9 mouse cellular contexts compared by ENCODE assay signal in the genomic region with DNA sequence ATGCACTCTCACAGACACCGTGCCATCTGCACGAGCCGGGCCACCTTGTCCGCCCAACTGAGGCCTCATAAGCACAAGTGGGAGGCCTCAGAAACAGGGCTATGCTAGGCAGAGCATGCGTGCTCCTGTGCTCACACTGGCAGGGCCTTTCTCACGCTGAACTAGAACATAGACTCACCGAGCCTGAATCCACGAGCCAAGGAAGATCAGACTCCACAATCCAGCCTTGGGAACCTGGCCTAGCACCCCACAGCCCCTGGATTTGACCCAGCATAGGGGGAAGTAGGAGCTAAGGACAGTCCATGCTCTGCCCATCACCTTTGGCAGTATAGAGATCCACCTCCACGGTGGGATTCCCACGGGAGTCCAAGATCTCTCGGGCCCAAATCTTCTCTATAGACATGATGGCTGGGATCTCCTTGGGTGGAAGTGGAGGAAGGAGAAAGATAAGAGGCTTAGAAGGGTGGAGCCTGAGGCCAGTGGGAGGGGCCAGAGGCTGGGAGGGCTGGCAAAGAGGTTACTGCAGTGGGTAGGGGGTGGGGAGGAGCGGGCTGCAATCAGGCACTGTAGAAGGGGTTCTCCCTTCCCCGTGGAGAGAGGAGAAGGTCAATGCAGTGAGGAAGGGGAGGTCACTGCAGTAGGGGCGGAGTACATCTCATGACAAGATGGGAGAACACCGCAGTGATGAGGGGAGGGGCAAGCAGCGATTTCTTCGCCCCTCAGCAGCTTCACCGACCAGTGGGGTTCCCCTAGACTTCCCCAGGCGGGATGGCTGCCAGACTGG. TPM values are rescaled to one million over a fixed set of nuclear protein-coding genes. Genes with fewer than 3 reads are reported as not detected.
DNase-seq lines count a peak whose midpoint lies in the region; ATAC-seq lines count a peak whose summit lies in the region.
"Had no signal": no experiment of that assay in that cellular context is flagged by ENCODE, and none has a peak within 500 bp of the region (broad histone marks: within the 10 kb centered on the region; RNA-seq: fewer than 3 reads in every experiment).

No protein-coding gene starts in this region.

- peak overlapping the region; percentile 71 for H3K4me2 ChIP-seq in hindbrain, embryonic 14.5 days (replicated peaks)

- peak; percentile 50 to 53 for DNase-seq in kidney, postnatal 4 days
- no peak for DNase-seq in kidney, adult 18-20 months
- DNase-seq in MEL-GATA-1-ER (ENCODE audit: extremely low read depth, low read depth) = peak; percentile 66
- peak; percentile 72 to 77 for DNase-seq in cerebellum, postnatal 14 days
- no peak for DNase-seq in hindbrain, embryonic 14.5 days (ENCODE audit: low spot score)
- no peak for DNase-seq in gastrocnemius, postnatal 4 days (ENCODE audit: low spot score in 2 of 2)

- no peaks in the 10 kb centered on the region for H3K27me3 ChIP-seq in hindbrain, embryonic 14.5 days (ENCODE audit: control insufficient read depth, insufficient read depth, low read length)

- WGBS in hindbrain, embryonic 14.5 days = 23% methylated on average over 19 of the region's 19 CpGs

- no peaks in the 10 kb centered on the region for H3K36me3 ChIP-seq in hindbrain, embryonic 14.5 days (replicated peaks; ENCODE audit: control insufficient read depth, insufficient read depth)

- H3K9ac ChIP-seq in hindbrain, embryonic 14.5 days = peak overlapping the region; percentile 77; the same call in 1 of the 2 replicates

- peak overlapping the region; percentile 49 for H3K4me3 ChIP-seq in hindbrain, embryonic 14.5 days (replicated peaks; ENCODE audit: low read length)

- H3K27ac ChIP-seq in hindbrain, embryonic 14.5 days = no peak overlapping the region

- no peaks in the 10 kb centered on the region for H3K9me3 ChIP-seq in hindbrain, embryonic 14.5 days (ENCODE audit: control insufficient read depth, low read length)

- peaks cover 15% of the 10 kb centered on the region; the same call in 1 of the 2 replicates for H3K4me1 ChIP-seq in hindbrain, embryonic 14.5 days (replicated peaks; ENCODE audit: control insufficient read depth, insufficient read depth, low read length)

- ATAC-seq in hindbrain, embryonic 14.5 days (ENCODE audit: low FRiP score) = peak; percentile 35
- peak; percentile 57 for ATAC-seq in megakaryocyte-erythroid progenitor cell, adult 5-6 weeks (replicated peaks; ENCODE audit: low FRiP score, low TSS enrichment, poor library complexity, severe bottlenecking)
- no peak for ATAC-seq in erythroblast, adult 5-6 weeks (replicated peaks; ENCODE audit: low FRiP score, poor library complexity, severe bottlenecking)

RNA-seq across cellular contexts. Expression of a gene that starts 1.4 kb away (rescaled TPM):
- 142 and 174 TPM in 2 replicates for polyA plus RNA-seq in hindbrain, embryonic 14.5 days (2014; fragmentation: Nextera tagmentation; extraction: Ambion mirVana)
- 0.74 TPM in 1 of 2 replicates, not detected in the other for total RNA-seq in megakaryocyte-erythroid progenitor cell, adult 5-6 weeks (2014; fragmentation: Nextera tagmentation)
- not detected in 2 replicates for total RNA-seq in megakaryocyte-erythroid progenitor cell, adult 5-6 weeks (2017)
- total RNA-seq in gastrocnemius, postnatal 4 days (2021) = 1 to 10 TPM; 6.0 to 6.5 TPM
- not detected in 2 replicates for total RNA-seq in erythroblast, adult 5-6 weeks (2015; ENCODE audit: low replicate concordance)
- not detected in 2 replicates for total RNA-seq in erythroblast, adult 5-6 weeks (2017; ENCODE audit: low replicate concordance)
- total RNA-seq: neutrophil, adult 5-6 weeks had no signal

RNA-seq across cellular contexts. Expression of a gene that starts 11.4 kb away (rescaled TPM):
- 3.7 and 6.4 TPM in 2 replicates for polyA plus RNA-seq in hindbrain, embryonic 14.5 days (2014; fragmentation: Nextera tagmentation; extraction: Ambion mirVana)
- 0.77 TPM in 1 of 2 replicates, not detected in the other for total RNA-seq in megakaryocyte-erythroid progenitor cell, adult 5-6 weeks (2014; fragmentation: Nextera tagmentation)
- total RNA-seq in megakaryocyte-erythroid progenitor cell, adult 5-6 weeks (2017) = 6.7 TPM in 1 of 2 replicates, not detected in the other
- total RNA-seq in gastrocnemius, postnatal 4 days (2021) = not detected
- total RNA-seq in erythroblast, adult 5-6 weeks (2015; ENCODE audit: low replicate concordance) = not detected in 2 replicates
- not detected in 2 replicates for total RNA-seq in erythroblast, adult 5-6 weeks (2017; ENCODE audit: low replicate concordance)

RNA-seq across cellular contexts. Expression of a gene that starts 11.8 kb away (rescaled TPM):
- 25.9 and 26.0 TPM in 2 replicates for polyA plus RNA-seq in hindbrain, embryonic 14.5 days (2014; fragmentation: Nextera tagmentation; extraction: Ambion mirVana)
- total RNA-seq in megakaryocyte-erythroid progenitor cell, adult 5-6 weeks (2014; fragmentation: Nextera tagmentation) = 12.9 and 14.4 TPM in 2 replicates
- total RNA-seq in megakaryocyte-erythroid progenitor cell, adult 5-6 weeks (2017) = 1.5 and 1.9 TPM in 2 replicates
- 10 to 100 TPM; 52.9 to 66.5 TPM for total RNA-seq in gastrocnemius, postnatal 4 days (2021)
- total RNA-seq in erythroblast, adult 5-6 weeks (2015; ENCODE audit: low replicate concordance) = 10.0 and 11.7 TPM in 2 replicates
- total RNA-seq in erythroblast, adult 5-6 weeks (2017; ENCODE audit: low replicate concordance) = 0.94 and 2.0 TPM in 2 replicates

RNA-seq across cellular contexts. Expression of a gene that starts 12.3 kb away (rescaled TPM):
- not detected in 2 replicates for polyA plus RNA-seq in hindbrain, embryonic 14.5 days (2014; fragmentation: Nextera tagmentation; extraction: Ambion mirVana)
- total RNA-seq in megakaryocyte-erythroid progenitor cell, adult 5-6 weeks (2014; fragmentation: Nextera tagmentation) = not detected in 2 replicates
- not detected in 2 replicates for total RNA-seq in megakaryocyte-erythroid progenitor cell, adult 5-6 weeks (2017)
- under 1 TPM in 1 of 2 experiments, not detected in 1; 0.83 TPM for total RNA-seq in gastrocnemius, postnatal 4 days (2021)
- total RNA-seq in erythroblast, adult 5-6 weeks (2015; ENCODE audit: low replicate concordance) = not detected in 2 replicates
- 0.56 TPM in 1 of 2 replicates, not detected in the other for total RNA-seq in erythroblast, adult 5-6 weeks (2017; ENCODE audit: low replicate concordance)
- total RNA-seq: neutrophil, adult 5-6 weeks had no signal

RNA-seq across cellular contexts. Expression of a gene that starts 26.9 kb away (rescaled TPM):
- polyA plus RNA-seq in hindbrain, embryonic 14.5 days (2014; fragmentation: Nextera tagmentation; extraction: Ambion mirVana) = 616 and 701 TPM in 2 replicates
- 110 and 141 TPM in 2 replicates for total RNA-seq in megakaryocyte-erythroid progenitor cell, adult 5-6 weeks (2014; fragmentation: Nextera tagmentation)
- 66.5 and 83.5 TPM in 2 replicates for total RNA-seq in megakaryocyte-erythroid progenitor cell, adult 5-6 weeks (2017)
- 100 to 1,000 TPM; 177 to 209 TPM for total RNA-seq in gastrocnemius, postnatal 4 days (2021)
- 33.6 and 64.9 TPM in 2 replicates for total RNA-seq in erythroblast, adult 5-6 weeks (2015; ENCODE audit: low replicate concordance)
- total RNA-seq in erythroblast, adult 5-6 weeks (2017; ENCODE audit: low replicate concordance) = 7.5 and 16.9 TPM in 2 replicates

Comparison
In these comparisons a context has a peak if more than half of its experiments do, and no peak if none do; other contexts are left out.
1. DNase-seq: peak in kidney, postnatal 4 days (2 of 2), MEL-GATA-1-ER (single experiment) and cerebellum, postnatal 14 days (2 of 2); none in kidney, adult 18-20 months (single experiment), hindbrain, embryonic 14.5 days (single experiment) and gastrocnemius, postnatal 4 days (0 of 2).
2. RNA of a gene that starts 1.4 kb away (total RNA-seq): 6.0 to 6.5 TPM in gastrocnemius, postnatal 4 days; 0.74 TPM in megakaryocyte-erythroid progenitor cell, adult 5-6 weeks and not detected in erythroblast, adult 5-6 weeks; every median in the first group is over 4 times any median in the second.